Mouse (Mus musculus) stomach, embryonic 15.5 days (tissue): ENCODE data around the gene Inha. TPM values are rescaled to one million over a fixed set of nuclear protein-coding genes. Genes with fewer than 3 reads are reported as not detected.

Experiments used
- ATAC-seq: fragments of 200-750 bp; cut with Nextera tagmentation; 2 replicates; pipeline ENCODE4 v1.8.0; 2017; ENCODE audit warnings: low read depth, moderate number of reproducible peaks, moderate TSS enrichment; ENCODE audit not compliant: insufficient read depth, low FRiP score
- H3K27ac ChIP-seq: fragments of 300-500 bp; sonication (generic); 2 replicates; pipeline ENCODE4 v1.5.1; 2015; ENCODE audit warnings: mild to moderate bottlenecking, inconsistent platforms
- H3K27me3 ChIP-seq: fragments of 300-500 bp; sonication (generic); replicated peaks from 2 replicates; pipeline ENCODE4 v1.6.1; 2015; ENCODE audit warnings: inconsistent platforms
- H3K36me3 ChIP-seq: fragments of 300-500 bp; sonication (generic); 2 replicates; pipeline ENCODE4 v1.6.1; 2015; ENCODE audit warnings: inconsistent platforms
- H3K4me1 ChIP-seq: fragments of 300-500 bp; sonication (generic); 2 replicates; pipeline ENCODE4 v1.6.1; 2015; ENCODE audit warnings: inconsistent platforms
- H3K4me2 ChIP-seq: fragments of 300-500 bp; sonication (generic); 2 replicates; pipeline ENCODE4 v1.6.1; 2015; ENCODE audit warnings: mild to moderate bottlenecking, inconsistent platforms
- H3K4me3 ChIP-seq: fragments of 300-500 bp; sonication (generic); replicated peaks from 2 replicates; pipeline ENCODE4 v1.5.1; 2015; ENCODE audit warnings: inconsistent platforms
- H3K9ac ChIP-seq: fragments of 300-500 bp; sonication (generic); 2 replicates; pipeline ENCODE4 v1.6.1; 2015; ENCODE audit warnings: inconsistent platforms
- H3K9me3 ChIP-seq: fragments of 300-500 bp; sonication (generic); 2 replicates; pipeline ENCODE4 v1.6.1; 2016; ENCODE audit warnings: inconsistent platforms
- WGBS: fragments of 180-500 bp; shearing (Covaris S2); methylation state at CpG from one replicate; pipeline ENCODE4 v1.1.7; 2015; 5-methylcytosine and 5-hydroxymethylcytosine counted together
- polyA plus RNA-seq: library from polyadenylated mRNA; unstranded; fragments of >200 nt; fragmentation: Nextera tagmentation; extraction: Ambion mirVana; gene quantifications from 2 replicates; pipeline ENCODE4 v1.2.1, GENCODE M21; 2015

The Inha gene
- polyA plus RNA-seq, 1 experiment from 2014 or later, result 8.0 TPM

GRCm38 (mm10) chr1:75510154-75510553, 3.3 kb downstream of the Inha start:
- WGBS, result 67% methylated on average over 5 of the region's 5 CpGs
- H3K9ac ChIP-seq, result no peak overlapping the region
- peaks cover 19% of the 10 kb centered on the region for H3K4me1 ChIP-seq
- no peaks in the 10 kb centered on the region for H3K9me3 ChIP-seq
- H3K27me3 ChIP-seq, result no peaks in the 10 kb centered on the region
- H3K36me3 ChIP-seq, result no peaks in the 10 kb centered on the region
- ATAC-seq, result no peak
- no peak overlapping the region for H3K4me2 ChIP-seq
- no peak overlapping the region for H3K4me3 ChIP-seq
- no peak overlapping the region for H3K27ac ChIP-seq

- 48% methylated on average over 4 of the region's 4 CpGs for WGBS
- peak; percentile 56; the same call in 1 of the 2 replicates for ATAC-seq
Observed at GRCm38 (mm10) chr1:75511437-75512210, 4.7 kb downstream of the Inha start.

GRCm38 (mm10) chr1:75512550-75512949, 5.7 kb downstream of the Inha start:
- no peak overlapping the region for H3K27ac ChIP-seq
- WGBS, result 90% methylated on average over 3 of the region's 3 CpGs
- no peaks in the 10 kb centered on the region for H3K9me3 ChIP-seq
- H3K27me3 ChIP-seq, result no peaks in the 10 kb centered on the region
- ATAC-seq, result no peak
- no peak overlapping the region for H3K4me3 ChIP-seq
- H3K4me1 ChIP-seq, result peaks cover 8% of the 10 kb centered on the region; the same call in 1 of the 2 replicates
- H3K9ac ChIP-seq, result no peak overlapping the region
- H3K4me2 ChIP-seq, result no peak overlapping the region
- no peaks in the 10 kb centered on the region for H3K36me3 ChIP-seq

More at GRCm38 (mm10) chr1:75511437-75512210, 4.7 kb downstream of the Inha start:
- H3K9me3 ChIP-seq, result no peaks in the 10 kb centered on the region
- H3K4me2 ChIP-seq, result no peak overlapping the region
- H3K27me3 ChIP-seq, result no peaks in the 10 kb centered on the region
- peak overlapping the region; percentile 72 for H3K27ac ChIP-seq
- peaks cover 17% of the 10 kb centered on the region for H3K4me1 ChIP-seq
- H3K9ac ChIP-seq, result no peak overlapping the region
- H3K36me3 ChIP-seq, result no peaks in the 10 kb centered on the region
- H3K4me3 ChIP-seq, result no peak overlapping the region

GRCm38 (mm10) chr1:75516703-75517380, 10.0 kb downstream of the Inha start:
- no peaks in the 10 kb centered on the region for H3K27me3 ChIP-seq
- 62% methylated on average over 15 of the region's 15 CpGs for WGBS
- no peaks in the 10 kb centered on the region for H3K9me3 ChIP-seq
- no peak overlapping the region for H3K4me3 ChIP-seq
- no peak for ATAC-seq
- H3K36me3 ChIP-seq, result no peaks in the 10 kb centered on the region
- no peak overlapping the region for H3K27ac ChIP-seq
- H3K9ac ChIP-seq, result no peak overlapping the region
- no peak overlapping the region for H3K4me2 ChIP-seq
- H3K4me1 ChIP-seq, result peaks cover 23% of the 10 kb centered on the region

GRCm38 (mm10) chr1:75517984-75518383, 11.1 kb downstream of the Inha start:
- no peak overlapping the region for H3K9ac ChIP-seq
- peak overlapping the region; percentile 70 for H3K27ac ChIP-seq
- WGBS, result 33% methylated on average over 4 of the region's 4 CpGs
- peaks cover 22% of the 10 kb centered on the region for H3K4me1 ChIP-seq
- no peak overlapping the region for H3K4me2 ChIP-seq
- no peaks in the 10 kb centered on the region for H3K9me3 ChIP-seq
- no peak overlapping the region for H3K4me3 ChIP-seq
- H3K27me3 ChIP-seq, result no peaks in the 10 kb centered on the region
- no peaks in the 10 kb centered on the region for H3K36me3 ChIP-seq
- ATAC-seq, result no peak

GRCm38 (mm10) chr1:75518427-75518826, 11.6 kb downstream of the Inha start:
- no peak overlapping the region for H3K4me3 ChIP-seq
- peak overlapping the region; percentile 70 for H3K27ac ChIP-seq
- WGBS, result 96% methylated on average over 4 of the region's 4 CpGs

GRCm38 (mm10) chr1:75519576-75519975, 12.7 kb downstream of the Inha start:
- peak overlapping the region; percentile 99 for H3K27ac ChIP-seq
- 0 out of 2 replicates have a peak overlapping the region, but pooled peaks have one; percentile 22 for H3K4me2 ChIP-seq
- no peaks in the 10 kb centered on the region for H3K27me3 ChIP-seq
- peaks cover 22% of the 10 kb centered on the region for H3K4me1 ChIP-seq
- no peak overlapping the region for H3K4me3 ChIP-seq
- WGBS, result 32% methylated on average over 5 of the region's 5 CpGs
- no peaks in the 10 kb centered on the region for H3K9me3 ChIP-seq
- ATAC-seq, result no peak
- H3K36me3 ChIP-seq, result no peaks in the 10 kb centered on the region
- no peak overlapping the region for H3K9ac ChIP-seq

More at GRCm38 (mm10) chr1:75518427-75518826, 11.6 kb downstream of the Inha start:
- Histone ChIP-seq H3K4me2 (no peak overlapping the region), H3K9ac (no peak overlapping the region), H3K9me3 (no peaks in the 10 kb centered on the region), H3K4me1 (peaks cover 22% of the 10 kb centered on the region), H3K36me3 (no peaks in the 10 kb centered on the region), H3K27me3 (no peaks in the 10 kb centered on the region)
- ATAC-seq, result no peak

- no peaks in the 10 kb centered on the region for H3K27me3 ChIP-seq
- H3K9ac ChIP-seq, result peak within 1 kb of the TSS; percentile 32; the same call in 1 of the 2 replicates
- H3K36me3 ChIP-seq, result peaks cover 3% of the 10 kb centered on the region; the same call in 1 of the 2 replicates
- H3K27ac ChIP-seq, result peak within 1 kb of the TSS; percentile 99
- H3K9me3 ChIP-seq, result no peaks in the 10 kb centered on the region
- H3K4me1 ChIP-seq, result peaks cover 22% of the 10 kb centered on the region
- peak; percentile 96 for ATAC-seq
- H3K4me3 ChIP-seq, result peak within 1 kb of the TSS; percentile 58
- under 1% methylated on average over 46 of the region's 46 CpGs for WGBS
- peak within 1 kb of the TSS; percentile 67 for H3K4me2 ChIP-seq
Observed at GRCm38 (mm10) chr1:75521321-75522031, 14.6 kb downstream of the Inha start, which contains the start of gene Stk11ip. TSS of gene Stk11ip (plus strand) at chr1:75521529.

GRCm38 (mm10) chr1:75524679-75525078, 17.8 kb downstream of the Inha start:
- H3K36me3 ChIP-seq, result peaks cover 20% of the 10 kb centered on the region; the same call in 1 of the 2 replicates
- WGBS, result 83% methylated on average over 7 of the region's 7 CpGs
- H3K4me3 ChIP-seq, result no peak overlapping the region
- ATAC-seq, result no peak
- no peak overlapping the region for H3K4me2 ChIP-seq
- H3K9ac ChIP-seq, result no peak overlapping the region
- no peaks in the 10 kb centered on the region for H3K27me3 ChIP-seq
- peaks cover 13% of the 10 kb centered on the region for H3K4me1 ChIP-seq
- H3K27ac ChIP-seq, result no peak overlapping the region
- H3K9me3 ChIP-seq, result no peaks in the 10 kb centered on the region

GRCm38 (mm10) chr1:75530546-75530945, 23.7 kb downstream of the Inha start:
- no peak for ATAC-seq
- Histone ChIP-seq H3K27me3 (no peaks in the 10 kb centered on the region), H3K4me2 (no peak overlapping the region), H3K36me3 (peaks cover 52% of the 10 kb centered on the region; the same call in 1 of the 2 replicates), H3K9ac (no peak overlapping the region), H3K4me3 (no peak overlapping the region), H3K4me1 (no peaks in the 10 kb centered on the region), H3K27ac (no peak overlapping the region), H3K9me3 (no peaks in the 10 kb centered on the region)
- WGBS, result 73% methylated on average over 4 of the region's 4 CpGs

- H3K27me3 ChIP-seq, result no peaks in the 10 kb centered on the region
- H3K9me3 ChIP-seq, result no peaks in the 10 kb centered on the region
- H3K9ac ChIP-seq, result no peak overlapping the region
- no peak overlapping the region for H3K4me2 ChIP-seq
- WGBS, result 88% methylated on average over 19 of the region's 19 CpGs
- H3K4me3 ChIP-seq, result no peak overlapping the region
- H3K36me3 ChIP-seq, result peaks cover 59% of the 10 kb centered on the region; the same call in 1 of the 2 replicates
- H3K27ac ChIP-seq, result no peak overlapping the region
- H3K4me1 ChIP-seq, result no peaks in the 10 kb centered on the region
- ATAC-seq, result no peak
Observed at GRCm38 (mm10) chr1:75532280-75533172, 25.6 kb downstream of the Inha start.
